Mouse (Mus musculus) liver, adult 2 months (tissue): ENCODE results near the gene Etv1.

Source experiments
- CTCF ChIP-seq: fragments of 200-500 bp; IDR thresholded peaks from 2 replicates; pipeline ENCODE4 v1.5.1; 2011; ENCODE audit warnings: low read depth, low read length, control low read depth
- POLR2A ChIP-seq: fragments of 200-500 bp; IDR thresholded peaks from 2 replicates; pipeline ENCODE4 v1.6.1; 2011; ENCODE audit warnings: low read length, control low read depth; ENCODE audit not compliant: insufficient read depth; ENCODE audit errors: extremely low read depth

- no peak for TF ChIP-seq CTCF
- no peak for TF ChIP-seq POLR2A
Observed at GRCm38 (mm10) chr12:38820642-38821041, 41.5 kb downstream of the Etv1 start.
